9 mouse cellular contexts compared by ENCODE assay signal in the genomic region with DNA sequence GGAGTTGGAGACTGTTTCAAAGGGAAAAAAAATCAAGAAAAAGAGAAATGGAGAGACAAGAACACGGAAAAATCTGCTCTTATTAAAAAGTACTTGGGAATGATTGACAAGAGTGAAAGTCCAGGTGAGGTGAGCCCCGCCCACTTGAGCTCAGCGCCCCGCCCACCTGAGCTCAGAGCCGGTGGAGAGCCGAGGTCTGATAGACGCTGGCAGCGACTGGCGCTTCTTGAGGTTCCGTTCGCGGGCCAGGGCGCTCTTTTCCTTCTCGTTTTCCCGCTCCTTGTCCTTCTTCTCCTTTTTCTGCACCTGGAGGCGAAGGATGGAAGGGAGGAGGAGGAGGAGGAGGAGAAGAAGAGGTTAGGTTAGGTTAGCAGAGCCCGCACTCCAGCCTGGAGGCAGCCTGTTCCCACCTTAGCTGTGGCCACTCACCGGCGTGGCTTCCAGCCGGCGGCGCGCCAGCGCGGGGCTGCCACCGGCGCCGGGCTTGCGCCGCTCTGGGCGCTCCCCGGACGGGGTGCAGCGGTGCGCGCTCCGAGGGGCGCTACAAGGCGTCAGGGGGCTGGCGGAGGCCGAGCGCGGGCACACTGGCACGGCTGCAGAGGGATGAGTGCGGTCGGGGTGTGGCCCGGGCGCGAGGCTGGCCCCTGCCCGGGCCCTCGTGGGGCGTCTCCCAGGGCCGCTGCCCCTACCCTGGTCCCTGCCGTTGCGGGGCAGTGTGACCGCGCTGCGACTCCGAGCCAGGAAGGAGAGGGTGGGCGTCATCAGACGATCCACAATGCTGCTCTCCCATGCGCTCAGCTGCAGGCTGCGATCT. TPM values are rescaled to one million over a fixed set of nuclear protein-coding genes. Genes with fewer than 3 reads are reported as not detected.
DNase-seq lines count a peak whose midpoint lies in the region; ATAC-seq lines count a peak whose summit lies in the region.
"Had no signal": no experiment of that assay in that cellular context is flagged by ENCODE, and none has a peak within 500 bp of the region (broad histone marks: within the 10 kb centered on the region; RNA-seq: fewer than 3 reads in every experiment).

No protein-coding gene starts in this region.

- no peak overlapping the region for H3K4me2 ChIP-seq in hindbrain, embryonic 11.5 days (replicated peaks; ENCODE audit: low read depth, low read length)
- H3K4me2 ChIP-seq in kidney, embryonic 15.5 days: peak overlapping the region; percentile 40

- H3K27ac ChIP-seq in hindbrain, embryonic 10.5 days: no peak overlapping the region; the same call in 1 of the 2 replicates
- H3K27ac ChIP-seq in hindbrain, embryonic 11.5 days (ENCODE audit: low read depth, low read length): no peak overlapping the region
- no peak overlapping the region for H3K27ac ChIP-seq in kidney, embryonic 15.5 days

- no peak for ATAC-seq in hindbrain, embryonic 11.5 days (ENCODE audit: low FRiP score)
- ATAC-seq in kidney, embryonic 15.5 days (replicated peaks; ENCODE audit: low FRiP score): no peak; the same call in 1 of the 2 replicates
- no peak for ATAC-seq in erythroblast, adult 5-6 weeks (replicated peaks; ENCODE audit: low FRiP score, poor library complexity, severe bottlenecking)
- no peak for ATAC-seq in monocyte, adult 5-6 weeks (replicated peaks; ENCODE audit: insufficient number of reproducible peaks, low FRiP score, low TSS enrichment, poor library complexity, severe bottlenecking)

- peaks cover 100% of the 10 kb centered on the region for H3K36me3 ChIP-seq in hindbrain, embryonic 10.5 days
- peaks cover 47% of the 10 kb centered on the region for H3K36me3 ChIP-seq in hindbrain, embryonic 11.5 days (ENCODE audit: control insufficient read depth, insufficient read depth, low read length)
- H3K36me3 ChIP-seq in kidney, embryonic 15.5 days: peaks cover 100% of the 10 kb centered on the region

- H3K4me1 ChIP-seq in hindbrain, embryonic 10.5 days (replicated peaks): peaks cover 18% of the 10 kb centered on the region
- no peaks in the 10 kb centered on the region for H3K4me1 ChIP-seq in hindbrain, embryonic 11.5 days (replicated peaks; ENCODE audit: control insufficient read depth, insufficient read depth, low read length)
- H3K4me1 ChIP-seq in kidney, embryonic 15.5 days: peaks cover 17% of the 10 kb centered on the region

- 0 out of 2 replicates have a peak overlapping the region, but pooled peaks have one; percentile 13 for H3K4me3 ChIP-seq in hindbrain, embryonic 10.5 days
- H3K4me3 ChIP-seq in hindbrain, embryonic 11.5 days (ENCODE audit: low read depth, low read length): no peak overlapping the region
- H3K4me3 ChIP-seq in kidney, embryonic 15.5 days (replicated peaks): peak overlapping the region; percentile 4; the same call in 1 of the 2 replicates

- 51% methylated on average over 63 of the region's 63 CpGs for WGBS in hindbrain, embryonic 10.5 days
- 52% methylated on average over 49 of the region's 63 CpGs for WGBS in hindbrain, embryonic 11.5 days
- WGBS in kidney, embryonic 15.5 days: 55% methylated on average over 62 of the region's 63 CpGs

- no peaks in the 10 kb centered on the region for H3K9me3 ChIP-seq in hindbrain, embryonic 10.5 days
- H3K9me3 ChIP-seq in hindbrain, embryonic 11.5 days (ENCODE audit: control insufficient read depth, low read length): no peaks in the 10 kb centered on the region
- H3K9me3 ChIP-seq in kidney, embryonic 15.5 days (replicated peaks): no peaks in the 10 kb centered on the region

- DNase-seq in hindbrain, embryonic 10.5 days (ENCODE audit: low spot score): no peak
- no peak for DNase-seq in hindbrain, embryonic 11.5 days (ENCODE audit: low spot score)
- peak; percentile 28 to 37 for DNase-seq in cerebellum, postnatal 25 days
- DNase-seq in lung, postnatal 4 days: peak; percentile 67 to 76
- DNase-seq in embryo, embryonic 10 days (ENCODE audit: low spot score): no peak

- H3K9ac ChIP-seq in hindbrain, embryonic 11.5 days (ENCODE audit: low read depth, low read length): no peak overlapping the region
- no peak overlapping the region for H3K9ac ChIP-seq in kidney, embryonic 15.5 days

- no peaks in the 10 kb centered on the region for H3K27me3 ChIP-seq in hindbrain, embryonic 10.5 days (ENCODE audit: insufficient read depth, poor library complexity, severe bottlenecking)
- H3K27me3 ChIP-seq in hindbrain, embryonic 11.5 days (ENCODE audit: control insufficient read depth, insufficient read depth, low read length): no peaks in the 10 kb centered on the region
- no peaks in the 10 kb centered on the region for H3K27me3 ChIP-seq in kidney, embryonic 15.5 days

RNA-seq across cellular contexts. Expression of gene Map7d1, which starts 19.5 kb away (rescaled TPM):
- 64.8 and 99.0 TPM in 2 replicates for polyA plus RNA-seq in hindbrain, embryonic 10.5 days (2016; fragmentation: Nextera tagmentation; extraction: Ambion mirVana)
- 54.6 and 65.5 TPM in 2 replicates for polyA plus RNA-seq in hindbrain, embryonic 11.5 days (2014; fragmentation: Nextera tagmentation; extraction: Ambion mirVana)
- 39.6 and 40.7 TPM in 2 replicates for polyA plus RNA-seq in kidney, embryonic 15.5 days (2015; fragmentation: Nextera tagmentation; extraction: Ambion mirVana)
- 3.3 and 7.3 TPM in 2 replicates for total RNA-seq in erythroblast, adult 5-6 weeks (2015; ENCODE audit: low replicate concordance)
- 7.7 and 17.0 TPM in 2 replicates for total RNA-seq in erythroblast, adult 5-6 weeks (2017; ENCODE audit: low replicate concordance)
- total RNA-seq in monocyte, adult 5-6 weeks (2017): 103 to 151 TPM (median 107 TPM) in 3 replicates

RNA-seq across cellular contexts. Expression of gene Trappc3, which starts 25.5 kb away (rescaled TPM):
- 95.4 and 101 TPM in 2 replicates for polyA plus RNA-seq in hindbrain, embryonic 10.5 days (2016; fragmentation: Nextera tagmentation; extraction: Ambion mirVana)
- polyA plus RNA-seq in hindbrain, embryonic 11.5 days (2014; fragmentation: Nextera tagmentation; extraction: Ambion mirVana): 17.8 and 39.1 TPM in 2 replicates
- 106 and 111 TPM in 2 replicates for polyA plus RNA-seq in kidney, embryonic 15.5 days (2015; fragmentation: Nextera tagmentation; extraction: Ambion mirVana)
- 8.3 and 12.7 TPM in 2 replicates for total RNA-seq in erythroblast, adult 5-6 weeks (2015; ENCODE audit: low replicate concordance)
- total RNA-seq in erythroblast, adult 5-6 weeks (2017; ENCODE audit: low replicate concordance): 10.7 and 14.2 TPM in 2 replicates
- total RNA-seq in monocyte, adult 5-6 weeks (2017): 46.3 to 53.6 TPM (median 51.4 TPM) in 3 replicates

RNA-seq across cellular contexts. Expression of gene Thrap3, which starts 34.1 kb away (rescaled TPM):
- polyA plus RNA-seq in hindbrain, embryonic 10.5 days (2016; fragmentation: Nextera tagmentation; extraction: Ambion mirVana): 230 and 252 TPM in 2 replicates
- polyA plus RNA-seq in hindbrain, embryonic 11.5 days (2014; fragmentation: Nextera tagmentation; extraction: Ambion mirVana): 191 and 228 TPM in 2 replicates
- 219 and 230 TPM in 2 replicates for polyA plus RNA-seq in kidney, embryonic 15.5 days (2015; fragmentation: Nextera tagmentation; extraction: Ambion mirVana)
- 40.5 and 74.0 TPM in 2 replicates for total RNA-seq in erythroblast, adult 5-6 weeks (2015; ENCODE audit: low replicate concordance)
- total RNA-seq in erythroblast, adult 5-6 weeks (2017; ENCODE audit: low replicate concordance): 130 and 133 TPM in 2 replicates
- 431 to 662 TPM (median 493 TPM) in 3 replicates for total RNA-seq in monocyte, adult 5-6 weeks (2017)

RNA-seq across cellular contexts. Expression of gene Col8a2, which starts 49.9 kb away (rescaled TPM):
- 6.1 and 18.5 TPM in 2 replicates for polyA plus RNA-seq in hindbrain, embryonic 10.5 days (2016; fragmentation: Nextera tagmentation; extraction: Ambion mirVana)
- 15.6 and 17.4 TPM in 2 replicates for polyA plus RNA-seq in hindbrain, embryonic 11.5 days (2014; fragmentation: Nextera tagmentation; extraction: Ambion mirVana)
- polyA plus RNA-seq in kidney, embryonic 15.5 days (2015; fragmentation: Nextera tagmentation; extraction: Ambion mirVana): 10.6 and 15.2 TPM in 2 replicates
- total RNA-seq in erythroblast, adult 5-6 weeks (2015; ENCODE audit: low replicate concordance): not detected in 2 replicates
- total RNA-seq in erythroblast, adult 5-6 weeks (2017; ENCODE audit: low replicate concordance): not detected in 2 replicates
- total RNA-seq in monocyte, adult 5-6 weeks (2017): 1.5 to 3.7 TPM (median 1.8 TPM) in 3 replicates
- total RNA-seq: MEL had no signal

Comparison
In these comparisons a context has a peak if more than half of its experiments do, and no peak if none do; other contexts are left out.
1. DNase-seq: peak in cerebellum, postnatal 25 days (2 of 2) and lung, postnatal 4 days (2 of 2); none in hindbrain, embryonic 10.5 days (single experiment), hindbrain, embryonic 11.5 days (single experiment) and embryo, embryonic 10 days (single experiment).